In genomic region chr2:127507967-127508660, GRCm38 (mm10) we compare ENCODE assay signal across 9 mouse cellular contexts. TPM values are rescaled to one million over a fixed set of nuclear protein-coding genes. Genes with fewer than 3 reads are reported as not detected.
DNase-seq lines count a peak whose midpoint lies in the region; ATAC-seq lines count a peak whose summit lies in the region.
"Had no signal": no experiment of that assay in that cellular context is flagged by ENCODE, and none has a peak within 500 bp of the region (broad histone marks: within the 10 kb centered on the region; RNA-seq: fewer than 3 reads in every experiment).

No protein-coding gene starts in this region.

- 53% methylated on average over 7 of the region's 7 CpGs for WGBS in embryonic facial prominence, embryonic 14.5 days
- 69% methylated on average over 7 of the region's 7 CpGs for WGBS in forebrain, embryonic 14.5 days

- no peak overlapping the region for H3K9ac ChIP-seq in embryonic facial prominence, embryonic 14.5 days (ENCODE audit: low read depth, low read length)
- H3K9ac ChIP-seq in forebrain, embryonic 14.5 days (ENCODE audit: low read length) = no peak overlapping the region

- H3K36me3 ChIP-seq in embryonic facial prominence, embryonic 14.5 days (ENCODE audit: control insufficient read depth, insufficient read depth, low read length) = no peaks in the 10 kb centered on the region
- peaks cover 13% of the 10 kb centered on the region for H3K36me3 ChIP-seq in forebrain, embryonic 14.5 days (ENCODE audit: control insufficient read depth, insufficient read depth, low read length)

- no peaks in the 10 kb centered on the region for H3K9me3 ChIP-seq in embryonic facial prominence, embryonic 14.5 days (ENCODE audit: control insufficient read depth, low read length)
- no peaks in the 10 kb centered on the region for H3K9me3 ChIP-seq in forebrain, embryonic 14.5 days (replicated peaks; ENCODE audit: control insufficient read depth, low read length)

- no peak for ATAC-seq in embryonic facial prominence, embryonic 14.5 days (ENCODE audit: low read depth)
- no peak for ATAC-seq in forebrain, embryonic 14.5 days
- ATAC-seq in megakaryocyte progenitor cell, adult 5-6 weeks (replicated peaks; ENCODE audit: poor library complexity) = no peak
- ATAC-seq in activated CD4-positive, CD25-positive, alpha-beta regulatory T cell, adult 4 months = no peak

- no peaks in the 10 kb centered on the region for H3K27me3 ChIP-seq in embryonic facial prominence, embryonic 14.5 days (replicated peaks; ENCODE audit: control insufficient read depth, insufficient read depth, low read length)
- H3K27me3 ChIP-seq in forebrain, embryonic 14.5 days (replicated peaks; ENCODE audit: control insufficient read depth, insufficient read depth, low read length) = no peaks in the 10 kb centered on the region

- H3K4me3 ChIP-seq in embryonic facial prominence, embryonic 14.5 days (ENCODE audit: low read depth, low read length) = no peak overlapping the region
- no peak overlapping the region for H3K4me3 ChIP-seq in forebrain, embryonic 14.5 days (ENCODE audit: low read depth, low read length)

- H3K27ac ChIP-seq in embryonic facial prominence, embryonic 14.5 days (replicated peaks; ENCODE audit: low read depth, low read length) = no peak overlapping the region
- H3K27ac ChIP-seq in forebrain, embryonic 14.5 days (ENCODE audit: low read depth, low read length) = no peak overlapping the region

- H3K4me2 ChIP-seq in embryonic facial prominence, embryonic 14.5 days (ENCODE audit: low read depth, low read length) = no peak overlapping the region
- no peak overlapping the region for H3K4me2 ChIP-seq in forebrain, embryonic 14.5 days (ENCODE audit: low read length)

- DNase-seq in layer of hippocampus, adult 11-12 months (ENCODE audit: low spot score) = peak; percentile 67
- DNase-seq in layer of hippocampus, adult 9-10 months (ENCODE audit: low spot score) = no peak
- DNase-seq in adrenal gland, adult 8-10 months = peak; percentile 20
- peak; percentile 55 for DNase-seq in embryonic facial prominence, embryonic 14.5 days (ENCODE audit: low spot score)
- peak; percentile 48 for DNase-seq in lung, postnatal 36 days
- no peak for DNase-seq in forebrain, embryonic 14.5 days (ENCODE audit: low spot score)

- H3K4me1 ChIP-seq in embryonic facial prominence, embryonic 14.5 days (ENCODE audit: control insufficient read depth, insufficient read depth, low read length) = no peaks in the 10 kb centered on the region; the same call in 1 of the 2 replicates
- peaks cover 11% of the 10 kb centered on the region for H3K4me1 ChIP-seq in forebrain, embryonic 14.5 days (ENCODE audit: control insufficient read depth, insufficient read depth, low read length)

RNA-seq across cellular contexts. Expression of gene Kcnip3, which starts 13.8 kb away (rescaled TPM):
- 10 to 100 TPM in 2 of 4 experiments, 1 to 10 TPM in 2; 7.8 to 10.2 (median 9.1) TPM for total RNA-seq in adrenal gland, adult 8-10 months (2022)
- 5.6 and 6.1 TPM in 2 replicates for polyA plus RNA-seq in embryonic facial prominence, embryonic 14.5 days (2014; fragmentation: Nextera tagmentation; extraction: Ambion mirVana)
- polyA plus RNA-seq in forebrain, embryonic 14.5 days (2014; fragmentation: Nextera tagmentation; extraction: Ambion mirVana) = 13.8 and 15.1 TPM in 2 replicates
- 32.3 and 37.5 TPM in 2 replicates for total RNA-seq in megakaryocyte progenitor cell, adult 5-6 weeks (2015)
- 15.8 and 22.2 TPM in 2 replicates for total RNA-seq in megakaryocyte progenitor cell, adult 5-6 weeks (2017)
- under 1 TPM in 1 of 2 experiments, not detected in 1; 0.43 TPM for polyA plus RNA-seq in activated CD4-positive, CD25-positive, alpha-beta regulatory T cell, adult 4 months (2017; shearing (Covaris generic))

RNA-seq across cellular contexts. Expression of gene Prom2, which starts 33.2 kb away (rescaled TPM):
- 1 to 10 TPM in 2 of 4 experiments, under 1 TPM in 2; 0.80 to 1.8 (median 1.3) TPM for total RNA-seq in adrenal gland, adult 8-10 months (2022)
- polyA plus RNA-seq in embryonic facial prominence, embryonic 14.5 days (2014; fragmentation: Nextera tagmentation; extraction: Ambion mirVana) = 3.3 and 4.1 TPM in 2 replicates
- 0.04 TPM in 1 of 2 replicates, not detected in the other for polyA plus RNA-seq in forebrain, embryonic 14.5 days (2014; fragmentation: Nextera tagmentation; extraction: Ambion mirVana)
- not detected in 2 replicates for total RNA-seq in megakaryocyte progenitor cell, adult 5-6 weeks (2015)
- not detected in 2 replicates for total RNA-seq in megakaryocyte progenitor cell, adult 5-6 weeks (2017)
- not detected for polyA plus RNA-seq in activated CD4-positive, CD25-positive, alpha-beta regulatory T cell, adult 4 months (2017; shearing (Covaris generic))
- total RNA-seq: common myeloid progenitor, adult 5-6 weeks had no signal

Comparison
In these comparisons a context has a peak if more than half of its experiments do, and no peak if none do; other contexts are left out.
1. DNase-seq: peak in layer of hippocampus, adult 11-12 months (single experiment), adrenal gland, adult 8-10 months (single experiment), embryonic facial prominence, embryonic 14.5 days (single experiment) and lung, postnatal 36 days (single experiment); none in layer of hippocampus, adult 9-10 months (single experiment) and forebrain, embryonic 14.5 days (single experiment).